Mouse (Mus musculus): ENCODE data around the gene Tspan15. TPM values are rescaled to one million over a fixed set of nuclear protein-coding genes. Genes with fewer than 3 reads are reported as not detected.

Tspan15 gene
- total and polyA plus RNA-seq, 2 experiments: 4.1 to 8.6 TPM

- no peak for TF ChIP-seq POLR2A (IDR thresholded peaks at IDR 0.05; ENCODE audit: extremely low read depth, insufficient read depth, low read length)
- no peak for TF ChIP-seq CTCF (IDR thresholded peaks at IDR 0.05; ENCODE audit: low read depth, low read length)
- Histone ChIP-seq H3K36me3 (ENCODE audit: control insufficient read depth, insufficient read depth, low read length) (no peaks in the 10 kb centered on the region), H3K4me1 (ENCODE audit: control insufficient read depth, insufficient read depth, low read length) (no peaks in the 10 kb centered on the region), H3K4me3 (ENCODE audit: insufficient read depth, low read depth, low read length) (no peak overlapping the region), H3K79me2 (ENCODE audit: control insufficient read depth, insufficient read depth, low read length) (no peaks in the 10 kb centered on the region), H3K27ac (replicated peaks; ENCODE audit: insufficient read depth, low read depth, low read length) (no peak overlapping the region), H3K9ac (ENCODE audit: low read depth, low read length) (no peak overlapping the region), H3K27me3 (ENCODE audit: control insufficient read depth, insufficient read depth, low read length) (no peaks in the 10 kb centered on the region; the same call in 1 of the 2 replicates)
- 39% methylated on average over 9 of the region's 9 CpGs for WGBS
- DNase-seq (ENCODE audit: extremely low read depth, low read depth, low spot score): no peak
These were observed 57.1 kb downstream of the Tspan15 start for GRCm38 (mm10) chr10:62173941-62174448.

GRCm38 (mm10) chr10:62172841-62173553, 58.1 kb downstream of the Tspan15 start:
- Histone ChIP-seq H3K79me2 (ENCODE audit: control insufficient read depth, insufficient read depth, low read length) (no peaks in the 10 kb centered on the region), H3K4me3 (ENCODE audit: insufficient read depth, low read depth, low read length) (no peak overlapping the region), H3K36me3 (ENCODE audit: control insufficient read depth, insufficient read depth, low read length) (no peaks in the 10 kb centered on the region), H3K4me1 (ENCODE audit: control insufficient read depth, insufficient read depth, low read length) (no peaks in the 10 kb centered on the region), H3K9ac (ENCODE audit: low read depth, low read length) (no peak overlapping the region), H3K27me3 (ENCODE audit: control insufficient read depth, insufficient read depth, low read length) (no peaks in the 10 kb centered on the region; the same call in 1 of the 2 replicates), H3K27ac (replicated peaks; ENCODE audit: insufficient read depth, low read depth, low read length) (no peak overlapping the region)
- DNase-seq (ENCODE audit: extremely low read depth, low read depth, low spot score): no peak
- 24% methylated on average over 9 of the region's 9 CpGs for WGBS
- TF ChIP-seq CTCF (IDR thresholded peaks at IDR 0.05; ENCODE audit: low read depth, low read length) (no peak), POLR2A (IDR thresholded peaks at IDR 0.05; ENCODE audit: extremely low read depth, insufficient read depth, low read length) (no peak)

GRCm38 (mm10) chr10:62162410-62162809, 68.6 kb downstream of the Tspan15 start:
- no peaks in the 10 kb centered on the region for H3K36me3 ChIP-seq (ENCODE audit: control insufficient read depth, insufficient read depth, low read length)
- no peak overlapping the region for H3K9ac ChIP-seq (ENCODE audit: low read depth, low read length)
- H3K27me3 ChIP-seq (ENCODE audit: control insufficient read depth, insufficient read depth, low read length): no peaks in the 10 kb centered on the region
- no peaks in the 10 kb centered on the region for H3K79me2 ChIP-seq (ENCODE audit: control insufficient read depth, insufficient read depth, low read length)
- TF ChIP-seq CTCF (IDR thresholded peaks at IDR 0.05; ENCODE audit: low read depth, low read length) (no peak), POLR2A (IDR thresholded peaks at IDR 0.05; ENCODE audit: extremely low read depth, insufficient read depth, low read length) (no peak)
- H3K4me1 ChIP-seq (ENCODE audit: control insufficient read depth, insufficient read depth, low read length): no peaks in the 10 kb centered on the region
- no peak overlapping the region for H3K4me3 ChIP-seq (ENCODE audit: insufficient read depth, low read depth, low read length)
- DNase-seq (ENCODE audit: extremely low read depth, low read depth, low spot score): no peak
- 48% methylated on average over 10 of the region's 10 CpGs for WGBS
- no peak overlapping the region for H3K27ac ChIP-seq (replicated peaks; ENCODE audit: insufficient read depth, low read depth, low read length)

GRCm38 (mm10) chr10:62149929-62150328, 81.1 kb downstream of the Tspan15 start:
- Histone ChIP-seq H3K9ac (ENCODE audit: low read depth, low read length) (no peak overlapping the region), H3K36me3 (ENCODE audit: control insufficient read depth, insufficient read depth, low read length) (no peaks in the 10 kb centered on the region), H3K4me1 (ENCODE audit: control insufficient read depth, insufficient read depth, low read length) (no peaks in the 10 kb centered on the region), H3K27me3 (ENCODE audit: control insufficient read depth, insufficient read depth, low read length) (no peaks in the 10 kb centered on the region; the same call in 1 of the 2 replicates), H3K79me2 (ENCODE audit: control insufficient read depth, insufficient read depth, low read length) (no peaks in the 10 kb centered on the region), H3K4me3 (ENCODE audit: insufficient read depth, low read depth, low read length) (no peak overlapping the region), H3K27ac (replicated peaks; ENCODE audit: insufficient read depth, low read depth, low read length) (no peak overlapping the region)
- 68% methylated on average over 7 of the region's 7 CpGs for WGBS
- TF ChIP-seq POLR2A (IDR thresholded peaks at IDR 0.05; ENCODE audit: extremely low read depth, insufficient read depth, low read length) (no peak), CTCF (IDR thresholded peaks at IDR 0.05; ENCODE audit: low read depth, low read length) (no peak)
- no peak for DNase-seq (ENCODE audit: extremely low read depth, low read depth, low spot score)

GRCm38 (mm10) chr10:62147466-62148248, 83.4 kb downstream of the Tspan15 start:
- H3K4me3 ChIP-seq (ENCODE audit: insufficient read depth, low read depth, low read length): no peak overlapping the region
- WGBS: 51% methylated on average over 12 of the region's 12 CpGs
- no peaks in the 10 kb centered on the region for H3K4me1 ChIP-seq (ENCODE audit: control insufficient read depth, insufficient read depth, low read length)
- DNase-seq (ENCODE audit: extremely low read depth, low read depth, low spot score): no peak
- H3K36me3 ChIP-seq (ENCODE audit: control insufficient read depth, insufficient read depth, low read length): no peaks in the 10 kb centered on the region
- no peak for TF ChIP-seq CTCF (IDR thresholded peaks at IDR 0.05; ENCODE audit: low read depth, low read length)
- TF ChIP-seq POLR2A (IDR thresholded peaks at IDR 0.05; ENCODE audit: extremely low read depth, insufficient read depth, low read length): no peak
- H3K27me3 ChIP-seq (ENCODE audit: control insufficient read depth, insufficient read depth, low read length): no peaks in the 10 kb centered on the region; the same call in 1 of the 2 replicates
- no peaks in the 10 kb centered on the region for H3K79me2 ChIP-seq (ENCODE audit: control insufficient read depth, insufficient read depth, low read length)
- no peak overlapping the region for H3K27ac ChIP-seq (replicated peaks; ENCODE audit: insufficient read depth, low read depth, low read length)
- no peak overlapping the region for H3K9ac ChIP-seq (ENCODE audit: low read depth, low read length)
